Mouse (Mus musculus) Muller cell, postnatal 12 days (primary cell): ENCODE measurements at regions not wholly inside any gene's neighbourhood (a gene's known extent, or its start where the extent isn't known, plus 50 kb on each side); places are given as distances from the start of the nearest gene placed in this dataset.

Experiments
- DNase-seq: peaks from one replicate; pipeline ENCODE4 v3.0.0-alpha.2; 2015; ENCODE audit errors: inconsistent ontology term

DNA sequence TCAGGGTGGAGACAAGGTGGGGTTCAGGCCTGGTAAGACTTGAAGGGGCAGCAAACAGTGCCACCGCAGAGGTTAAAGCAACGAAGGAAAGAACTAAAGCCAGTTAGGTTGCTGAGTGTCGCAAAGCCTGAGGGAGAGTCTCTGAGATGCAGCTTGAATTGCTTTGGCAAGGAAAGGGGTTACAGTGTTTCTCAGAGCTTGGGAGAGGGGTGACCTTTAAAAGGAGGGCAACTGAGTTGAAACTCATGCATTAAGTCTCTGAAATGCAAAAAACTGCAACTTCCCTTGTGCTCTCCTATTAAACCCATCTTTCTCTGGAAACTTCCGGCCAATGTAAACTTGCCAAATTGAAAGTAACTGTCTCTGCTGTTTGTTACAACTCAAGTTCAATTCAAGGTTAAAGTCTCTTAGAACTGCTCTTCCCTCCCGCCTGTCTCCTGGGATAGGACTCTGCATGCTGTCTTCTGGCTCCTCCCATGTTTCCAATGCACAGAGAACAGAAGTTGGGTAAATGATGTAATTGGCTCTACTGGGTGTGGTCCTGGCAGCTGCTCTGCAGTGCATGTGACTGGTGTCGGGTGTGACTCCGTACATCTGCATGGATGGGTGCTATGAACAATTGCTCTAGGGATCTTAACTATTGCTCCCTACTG, 181.4 kb upstream of the Gas1 start:
- DNase-seq, result no peak

DNA sequence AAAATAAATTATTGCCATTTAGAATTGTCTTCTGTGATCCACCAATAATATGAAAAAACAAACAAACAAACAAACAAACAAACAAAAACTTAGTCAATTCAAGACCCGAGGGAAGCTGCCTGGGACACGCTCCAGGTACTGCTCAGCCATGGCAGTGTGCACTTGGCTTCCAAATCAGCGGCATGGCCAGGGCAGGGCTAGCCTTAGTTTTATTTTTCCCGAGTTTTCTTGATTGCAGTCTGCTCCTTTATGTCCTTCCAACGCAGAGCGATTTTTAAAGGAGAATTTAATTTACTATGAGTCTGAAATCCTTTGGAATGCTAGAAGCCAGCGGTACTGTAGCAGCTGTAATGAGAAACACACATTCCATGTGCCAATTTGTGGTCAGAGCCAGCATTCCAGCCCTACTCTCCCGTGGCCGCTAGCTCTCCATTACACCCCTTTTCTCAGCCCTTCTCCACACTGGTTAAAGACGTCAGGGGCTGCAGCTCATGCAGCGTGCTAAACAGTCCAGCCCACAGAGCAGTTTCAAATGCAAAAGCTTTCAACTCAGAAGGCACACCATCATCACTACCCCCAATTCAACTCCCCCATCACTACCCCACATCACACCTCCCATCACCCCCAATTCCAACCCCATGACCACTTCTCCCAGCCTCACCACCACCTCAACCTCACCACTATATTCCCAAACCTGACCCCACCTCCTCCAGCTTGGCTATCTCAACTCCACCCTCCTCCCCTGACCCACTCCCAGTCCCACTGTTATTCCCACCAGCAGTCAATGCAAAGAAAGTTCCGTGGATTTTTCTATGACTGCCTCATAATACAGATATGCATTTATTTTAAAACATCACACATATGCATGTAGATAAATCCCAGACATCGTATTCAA, 187.9 kb upstream of the Gas1 start:
- peak; percentile 92 for DNase-seq

- peak; percentile 19 for DNase-seq
Measured at GRCm38 (mm10) chr13:60369216-60369615, 192.1 kb upstream of the Gas1 start.

DNA sequence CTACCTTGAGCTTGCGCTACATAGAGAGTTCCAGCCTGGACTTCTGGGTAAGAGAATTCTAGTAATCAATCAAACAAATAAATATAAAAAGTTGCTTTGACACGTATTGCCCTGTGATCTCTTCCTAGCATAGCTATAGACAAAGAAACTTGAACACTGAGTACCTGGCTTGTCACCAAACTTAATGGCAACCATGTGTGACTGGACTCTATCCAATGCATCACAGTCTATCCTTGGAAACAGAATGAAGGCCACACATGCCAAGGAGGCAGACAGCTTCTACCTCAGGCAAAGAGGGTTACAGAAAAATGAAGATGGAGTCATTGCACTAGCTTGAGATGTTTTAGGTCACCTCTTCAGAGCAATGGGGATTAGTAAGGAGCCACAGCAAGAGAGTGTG, 194.5 kb upstream of the Gas1 start:
- DNase-seq, result no peak

GRCm38 (mm10) chr13:60376705-60377104, 199.5 kb upstream of the Gas1 start:
- DNase-seq, result no peak

DNA sequence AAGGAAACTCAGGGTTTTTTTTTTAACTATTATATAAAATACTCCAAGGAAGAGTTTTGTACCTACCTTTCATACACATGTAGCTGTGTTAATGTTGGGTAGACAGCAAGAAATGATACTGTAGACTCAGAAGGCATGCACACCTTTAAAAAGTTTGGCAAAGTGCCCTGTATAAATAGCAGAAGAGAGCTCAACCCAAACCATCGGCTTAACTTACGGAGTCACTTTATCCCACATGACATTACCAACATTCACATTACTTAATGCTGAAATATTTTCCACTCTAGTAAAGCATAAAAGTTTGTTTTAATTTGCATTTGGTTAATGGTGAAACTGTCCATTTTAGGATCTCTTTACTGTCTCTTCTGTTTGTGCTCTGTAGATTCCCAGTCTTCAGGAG, 205.7 kb upstream of the Gas1 start:
- no peak for DNase-seq

DNA sequence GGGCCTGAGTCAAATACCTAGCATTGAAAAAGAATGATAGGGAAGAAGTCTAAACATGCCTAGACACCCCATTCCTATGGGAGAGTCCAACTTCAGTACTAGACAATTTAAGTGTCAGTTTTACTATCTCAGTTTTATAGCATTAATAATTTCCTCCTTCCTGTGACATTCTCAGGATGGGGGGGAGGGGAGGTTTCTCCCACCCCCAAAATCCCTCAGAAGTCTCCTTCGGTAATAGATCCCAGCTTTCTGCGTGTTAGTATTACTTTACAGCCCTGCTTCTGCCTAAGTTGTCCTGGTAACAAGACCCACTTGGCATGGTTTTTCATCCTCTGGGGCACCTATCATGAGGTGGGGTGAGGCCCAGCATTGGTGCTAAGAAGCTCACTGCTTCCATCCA, 202.9 kb upstream of the Dapk1 start:
- DNase-seq, result no peak

DNA sequence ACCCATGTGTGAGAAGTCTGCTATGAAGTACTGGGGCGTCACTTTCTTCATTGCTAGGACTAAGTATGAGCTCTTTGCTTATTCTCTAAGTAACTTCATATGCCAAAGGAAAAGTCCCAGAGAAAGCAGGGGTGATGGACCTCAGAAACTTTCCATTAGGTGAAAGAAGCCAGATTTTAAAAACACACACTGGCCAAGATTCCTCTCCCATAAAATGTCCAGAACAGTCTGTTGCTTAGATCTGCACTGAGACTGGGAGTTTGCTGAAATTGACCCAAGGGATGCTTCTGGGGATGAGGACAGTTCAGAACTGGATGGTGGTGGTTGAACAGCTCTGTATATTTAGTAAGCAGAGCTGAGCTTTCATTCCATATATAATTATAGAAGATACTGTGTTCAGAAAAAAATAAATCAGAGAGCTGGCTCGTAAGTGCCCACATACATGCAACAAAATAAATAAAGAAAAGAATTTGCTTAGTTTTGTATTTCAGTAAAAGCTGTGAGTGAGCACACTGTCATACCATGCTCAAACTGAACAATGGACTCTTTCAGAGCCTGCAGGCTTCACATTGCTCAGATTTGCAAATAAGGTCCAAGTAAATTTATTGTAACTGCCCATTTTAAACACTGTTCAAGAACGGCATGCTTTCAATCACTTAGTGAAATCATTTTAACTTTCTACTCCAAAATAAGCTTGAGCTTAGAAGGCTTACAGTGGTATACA, 200.8 kb upstream of the Dapk1 start:
- DNase-seq, result peak; percentile 22

DNA sequence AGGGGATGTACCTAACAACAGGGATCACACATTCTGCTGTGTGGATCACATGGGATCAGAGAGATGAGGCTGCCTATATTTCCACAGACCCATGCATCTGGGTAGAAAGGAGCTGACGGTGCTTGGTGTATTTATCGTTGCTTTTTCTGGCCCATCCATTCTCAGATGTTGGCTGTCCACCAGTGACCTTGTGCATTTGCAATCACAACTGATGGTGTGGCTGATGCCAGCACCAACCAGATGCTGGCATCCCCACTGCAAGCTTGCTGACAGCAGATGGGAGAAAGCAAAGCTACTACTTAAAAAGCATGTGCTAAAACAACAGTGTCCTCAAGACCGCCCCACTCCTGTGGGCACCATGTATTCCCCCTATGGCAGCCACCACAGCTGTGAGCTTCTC, 198.3 kb upstream of the Dapk1 start:
- DNase-seq, result no peak

- no peak for DNase-seq
Measured at GRCm38 (mm10) chr13:60407344-60407743, 194.4 kb upstream of the Dapk1 start.

DNA sequence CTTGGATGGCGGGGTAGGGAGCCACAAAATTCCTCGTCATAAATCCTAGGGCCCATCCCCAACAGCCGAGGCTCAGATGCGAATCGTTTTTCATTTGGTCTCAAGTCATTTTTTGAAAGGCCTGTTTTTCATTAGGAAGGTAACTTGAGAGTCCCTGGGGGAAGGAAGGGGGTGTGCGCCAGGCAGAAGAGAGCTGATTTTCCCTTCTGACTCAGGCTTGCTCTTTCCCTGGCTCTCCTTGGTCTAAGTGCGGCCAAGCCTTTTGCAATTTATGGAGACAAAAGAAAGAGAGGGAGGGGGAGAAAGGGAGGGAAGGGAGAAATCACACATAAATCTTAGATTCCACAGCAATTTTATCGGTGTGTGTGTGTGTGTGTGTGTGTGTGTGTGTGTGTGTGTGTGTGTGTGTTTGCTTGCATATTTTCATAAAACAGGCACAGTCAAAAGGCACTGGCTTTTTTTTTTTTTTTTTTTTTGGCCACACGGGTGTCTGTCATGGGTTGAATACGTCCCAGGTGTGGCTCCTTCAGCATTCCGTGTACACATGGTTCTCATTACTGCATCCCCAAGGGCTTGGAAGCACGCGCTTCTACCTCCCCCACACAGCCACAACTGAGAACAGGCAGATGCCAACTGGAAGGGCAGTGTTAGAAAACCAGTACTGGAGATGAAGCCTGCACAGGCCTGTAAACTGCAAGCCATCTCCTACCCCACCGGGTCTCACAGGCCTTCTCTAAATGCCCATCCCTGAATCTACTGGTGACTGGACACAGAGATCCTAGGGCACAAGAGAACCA, 191.8 kb upstream of the Dapk1 start:
- no peak for DNase-seq

DNA sequence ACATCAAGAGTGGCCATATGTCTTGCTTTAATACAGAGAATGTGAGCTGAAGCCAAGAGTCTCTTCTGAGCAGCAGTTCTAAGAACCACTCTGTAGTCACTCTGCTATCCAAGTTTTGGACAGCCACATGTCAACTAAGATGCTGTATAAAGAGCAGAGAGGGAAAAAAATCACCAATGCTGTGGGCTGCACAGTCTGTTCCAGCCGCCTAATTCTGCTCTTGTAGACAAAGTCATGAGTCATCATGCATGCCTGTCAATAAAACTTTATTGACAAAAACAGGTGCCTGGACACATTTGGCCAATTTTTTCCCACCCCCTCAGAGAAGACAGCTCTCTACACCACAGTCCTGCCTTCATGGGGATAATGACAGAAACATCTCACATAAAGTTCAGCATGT, 185.7 kb upstream of the Dapk1 start:
- no peak for DNase-seq

DNA sequence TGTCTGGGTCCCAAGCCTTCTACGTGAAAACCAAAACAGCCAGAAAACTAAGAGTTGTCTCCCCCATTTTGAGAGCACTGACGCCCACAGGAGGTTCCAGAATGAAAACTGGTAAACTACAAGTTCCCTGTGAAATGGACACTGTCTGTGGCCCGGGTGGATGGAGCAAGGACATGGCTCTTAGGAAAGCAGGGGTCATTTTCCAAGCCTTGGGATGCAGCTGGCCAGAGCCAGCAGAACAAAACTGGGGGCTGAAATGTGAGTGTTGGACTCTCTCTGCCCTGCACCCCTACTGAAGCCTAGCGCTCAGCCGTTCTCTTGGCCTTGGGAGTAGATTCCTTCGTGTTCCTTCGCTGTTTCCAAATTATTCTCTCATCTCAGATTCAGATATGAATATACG, 184.7 kb upstream of the Dapk1 start:
- no peak for DNase-seq

- DNase-seq, result no peak
Measured at GRCm38 (mm10) chr13:60417436-60418158, 184.2 kb upstream of the Dapk1 start.

- peak; percentile 23 for DNase-seq
Measured at GRCm38 (mm10) chr13:60420386-60420785, 181.4 kb upstream of the Dapk1 start.

DNA sequence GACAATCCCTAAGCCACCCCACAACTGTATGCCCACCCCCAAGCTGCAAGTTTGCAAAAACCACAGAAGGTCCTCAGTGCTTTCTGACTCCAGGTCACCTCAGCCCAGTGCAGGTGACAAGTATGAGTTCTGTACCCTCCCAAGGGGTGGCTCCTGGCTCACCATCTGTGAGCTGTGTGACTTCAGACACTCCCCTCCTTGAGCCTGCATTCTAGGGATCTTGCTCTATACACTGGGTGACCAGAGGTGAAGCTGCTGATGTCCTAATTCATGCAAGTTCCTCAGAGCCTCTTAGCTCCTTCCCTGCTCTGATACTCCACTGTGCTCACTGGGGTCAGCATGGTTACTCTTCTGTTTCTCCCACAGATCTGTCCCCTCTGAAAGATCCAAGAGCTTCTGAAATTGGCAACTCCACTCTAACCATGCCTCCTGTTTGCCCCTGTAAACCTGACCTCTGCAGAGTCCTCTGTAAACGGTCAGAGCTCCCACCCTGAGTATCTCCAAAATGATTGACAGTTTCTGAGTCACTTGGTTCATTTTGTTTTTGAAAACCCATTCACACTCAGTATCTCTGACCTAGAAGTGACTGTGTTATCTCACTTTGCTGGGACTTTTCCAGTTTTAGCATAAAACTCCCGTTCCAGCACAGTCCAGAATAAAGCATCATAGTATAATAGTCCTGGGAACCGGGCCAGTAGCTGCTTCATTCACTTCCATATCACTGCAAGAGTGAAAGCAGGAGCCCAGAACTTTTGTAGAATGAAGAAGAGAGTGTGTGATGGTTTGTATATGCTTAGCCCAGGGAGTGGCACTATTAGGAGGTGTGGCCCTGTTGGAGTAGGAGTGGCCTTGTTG, 180.7 kb upstream of the Dapk1 start:
- peak; percentile 42 for DNase-seq

DNA sequence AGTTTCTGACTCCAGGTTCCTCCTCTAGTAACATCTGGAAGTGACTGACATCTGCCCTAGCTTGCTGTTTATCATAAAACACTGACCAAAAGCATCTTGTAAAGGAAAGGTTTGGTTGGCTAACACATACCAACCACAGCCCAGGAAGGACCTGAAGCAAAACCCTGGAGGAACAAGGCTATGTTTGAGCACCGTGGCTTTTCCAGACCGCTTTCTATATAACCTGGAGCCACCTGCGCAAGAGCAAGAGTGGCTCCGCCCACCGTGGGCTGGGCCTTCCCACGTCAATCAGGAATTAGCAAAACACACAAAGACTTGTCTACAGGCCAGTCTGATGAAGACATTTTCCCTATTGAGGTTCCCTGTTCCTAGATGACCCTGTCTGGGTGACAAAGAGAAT, 177.5 kb upstream of the Dapk1 start:
- no peak for DNase-seq

- no peak for DNase-seq
Measured at GRCm38 (mm10) chr13:60425140-60425539, 176.6 kb upstream of the Dapk1 start.

DNA sequence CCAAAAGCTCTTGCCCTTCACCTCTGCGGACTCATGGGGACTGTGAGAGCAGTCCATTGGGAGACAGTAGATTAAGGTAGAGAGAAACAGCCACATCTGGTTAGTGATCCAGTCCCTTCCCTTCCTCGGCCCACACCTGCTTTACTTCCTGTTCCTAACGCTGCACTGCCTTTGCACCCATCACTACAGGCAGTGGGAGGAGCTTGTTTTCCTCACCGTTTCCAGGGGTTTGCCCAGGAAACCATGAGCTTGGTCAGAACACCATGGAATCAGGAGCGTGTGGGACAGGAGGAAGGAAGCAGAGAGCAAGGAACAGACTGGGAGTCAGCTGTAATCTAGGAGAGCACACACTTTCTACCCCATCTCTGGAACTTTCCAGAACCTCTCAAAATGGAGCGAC, 176.2 kb upstream of the Dapk1 start:
- DNase-seq, result no peak

DNA sequence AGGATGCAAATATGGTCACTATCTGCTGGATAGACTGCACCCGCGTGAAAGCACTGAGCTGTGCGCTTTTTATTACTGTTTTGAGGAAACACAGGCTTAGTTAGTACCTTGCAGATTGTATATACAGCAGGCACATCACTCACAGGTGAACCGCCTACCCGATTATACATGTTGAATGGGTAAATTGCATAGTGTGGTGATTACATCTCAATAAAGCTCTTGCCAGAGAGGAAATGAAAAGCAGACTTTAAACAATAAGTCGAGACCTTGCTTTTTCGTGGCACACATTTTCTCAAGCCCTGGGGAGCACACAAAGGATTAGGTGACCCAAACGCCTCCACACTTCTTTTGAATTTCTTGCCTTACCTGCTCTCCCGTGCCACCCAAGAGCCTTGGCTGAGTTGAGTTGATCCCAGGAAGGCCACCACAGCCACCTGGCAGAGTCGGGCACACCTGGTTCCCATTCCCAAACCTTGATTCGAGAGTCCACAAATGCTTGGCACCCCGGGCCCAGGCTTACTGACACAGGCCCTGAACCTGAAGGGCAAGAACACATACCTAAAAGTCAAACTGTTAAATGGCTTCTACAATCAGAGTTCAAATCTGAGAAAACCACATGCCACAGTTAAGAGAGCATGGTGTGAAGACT, 175.4 kb upstream of the Dapk1 start:
- DNase-seq, result no peak
